Mouse (Mus musculus): Measurements from ENCODE around the gene Usf2. TPM values are rescaled to one million over a fixed set of nuclear protein-coding genes. Genes with fewer than 3 reads are reported as not detected.
"Not testable (repeated sequence)": the region's sequence is repeated elsewhere in the genome, so short reads cannot be mapped to it uniquely, and the experiment has no call there.

The Usf2 gene
- total RNA-seq, 1 experiment from 2014 or later, result 138 TPM

- ATAC-seq (replicated peaks; ENCODE audit: low read depth, poor library complexity, severe bottlenecking), result no peak
Measured at GRCm38 (mm10) chr7:30958866-30959487, 2.4 kb upstream of the Usf2 start.

GRCm38 (mm10) chr7:30958109-30958865, 1.7 kb upstream of the Usf2 start:
- ATAC-seq (replicated peaks; ENCODE audit: low read depth, poor library complexity, severe bottlenecking), result no peak

DNA sequence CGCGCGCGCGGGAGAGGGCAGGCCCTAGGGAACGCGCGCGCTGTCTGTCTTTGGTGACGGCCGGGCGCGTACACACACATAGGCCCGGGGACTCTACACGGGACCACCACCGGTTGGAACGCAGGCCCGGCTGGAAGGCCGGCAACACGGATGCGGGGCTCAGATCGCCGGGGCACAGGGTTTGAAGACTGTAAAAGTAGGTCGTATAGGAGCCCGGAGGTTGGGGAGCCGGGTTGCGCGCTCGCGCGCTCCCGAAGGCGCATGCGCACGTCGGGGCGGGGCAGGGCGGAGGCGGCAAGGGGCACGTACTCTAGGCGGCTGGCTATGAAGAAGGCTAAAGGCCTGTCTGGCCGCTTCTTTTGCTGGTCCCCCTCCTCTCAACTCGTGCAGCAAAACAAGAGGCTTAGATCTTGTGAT, 772 bp upstream of the Usf2 start:
- ATAC-seq (replicated peaks; ENCODE audit: low read depth, poor library complexity, severe bottlenecking), result peak; percentile 50

GRCm38 (mm10) chr7:30956357-30956751, 249 bp downstream of the Usf2 start:
- no peak for ATAC-seq (replicated peaks; ENCODE audit: low read depth, poor library complexity, severe bottlenecking)

DNA sequence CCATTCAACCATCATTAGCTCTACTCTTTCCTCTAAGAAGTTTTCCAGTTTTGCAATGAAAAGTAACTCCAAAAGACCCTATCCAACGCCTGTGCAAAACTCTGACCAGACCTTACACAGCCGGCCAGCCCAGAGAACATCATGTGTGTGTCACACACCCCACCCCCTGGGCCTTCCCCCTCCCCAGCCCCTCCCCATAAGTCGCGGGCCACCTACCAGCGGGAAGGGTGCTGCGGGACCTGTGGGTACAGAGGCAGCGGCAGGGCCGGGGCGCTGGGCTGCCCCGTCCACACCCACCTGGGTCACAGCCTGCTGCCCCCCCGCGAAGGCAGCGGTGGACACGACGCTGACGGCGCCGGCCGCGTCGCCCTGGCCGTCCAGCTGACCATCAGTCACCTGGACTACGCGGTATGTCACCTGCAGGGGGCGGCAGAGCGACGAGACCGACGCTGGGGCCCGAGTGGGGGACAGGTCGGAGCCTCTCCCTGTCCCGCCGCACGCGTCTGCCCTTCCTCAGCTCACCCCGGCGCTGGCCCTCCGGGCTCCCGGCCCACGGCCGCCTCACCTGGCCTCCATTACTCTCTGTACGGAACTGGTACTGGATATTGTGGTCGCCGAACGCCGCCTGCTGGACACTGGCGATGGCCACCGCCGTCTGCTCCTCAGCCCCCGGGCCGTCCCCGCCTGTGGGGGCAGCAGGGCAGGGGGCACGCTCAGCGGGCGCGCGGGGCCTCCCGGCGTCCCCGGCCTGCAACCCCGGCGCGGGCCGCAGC, 833 bp downstream of the Usf2 start:
- peak; percentile 51 for ATAC-seq (replicated peaks; ENCODE audit: low read depth, poor library complexity, severe bottlenecking)

DNA sequence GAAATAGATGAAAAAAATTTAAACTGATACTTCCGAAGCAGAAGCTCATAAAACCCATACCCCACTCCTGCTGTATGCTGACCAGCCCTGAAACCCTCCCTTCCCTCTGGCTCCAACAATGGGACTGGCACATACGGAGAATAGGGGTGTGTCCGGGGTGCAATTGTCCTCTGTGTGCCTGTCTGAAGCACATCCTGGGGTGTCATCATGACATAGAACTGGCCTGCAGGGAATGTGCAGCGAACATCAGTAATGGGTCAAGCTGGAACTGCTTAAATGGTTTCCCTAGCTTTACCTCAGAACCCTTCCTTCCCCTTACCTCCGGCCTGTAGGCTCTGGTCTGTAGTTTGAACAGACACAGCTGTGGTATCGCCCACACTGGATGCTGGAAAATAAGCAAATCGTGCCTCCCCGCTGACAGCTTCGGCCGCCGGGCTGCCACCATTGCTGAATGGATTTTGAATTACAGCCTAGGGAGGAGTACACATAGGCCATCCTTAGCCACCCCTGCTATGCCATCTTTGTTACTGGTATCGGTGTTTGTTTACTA, 1.6 kb downstream of the Usf2 start:
- ATAC-seq (replicated peaks; ENCODE audit: low read depth, poor library complexity, severe bottlenecking), result no peak

GRCm38 (mm10) chr7:30954036-30954435, 2.6 kb downstream of the Usf2 start:
- ATAC-seq (replicated peaks; ENCODE audit: low read depth, poor library complexity, severe bottlenecking), result no peak

GRCm38 (mm10) chr7:30953459-30953858, 3.1 kb downstream of the Usf2 start:
- ATAC-seq (replicated peaks; ENCODE audit: low read depth, poor library complexity, severe bottlenecking), result peak; percentile 35

DNA sequence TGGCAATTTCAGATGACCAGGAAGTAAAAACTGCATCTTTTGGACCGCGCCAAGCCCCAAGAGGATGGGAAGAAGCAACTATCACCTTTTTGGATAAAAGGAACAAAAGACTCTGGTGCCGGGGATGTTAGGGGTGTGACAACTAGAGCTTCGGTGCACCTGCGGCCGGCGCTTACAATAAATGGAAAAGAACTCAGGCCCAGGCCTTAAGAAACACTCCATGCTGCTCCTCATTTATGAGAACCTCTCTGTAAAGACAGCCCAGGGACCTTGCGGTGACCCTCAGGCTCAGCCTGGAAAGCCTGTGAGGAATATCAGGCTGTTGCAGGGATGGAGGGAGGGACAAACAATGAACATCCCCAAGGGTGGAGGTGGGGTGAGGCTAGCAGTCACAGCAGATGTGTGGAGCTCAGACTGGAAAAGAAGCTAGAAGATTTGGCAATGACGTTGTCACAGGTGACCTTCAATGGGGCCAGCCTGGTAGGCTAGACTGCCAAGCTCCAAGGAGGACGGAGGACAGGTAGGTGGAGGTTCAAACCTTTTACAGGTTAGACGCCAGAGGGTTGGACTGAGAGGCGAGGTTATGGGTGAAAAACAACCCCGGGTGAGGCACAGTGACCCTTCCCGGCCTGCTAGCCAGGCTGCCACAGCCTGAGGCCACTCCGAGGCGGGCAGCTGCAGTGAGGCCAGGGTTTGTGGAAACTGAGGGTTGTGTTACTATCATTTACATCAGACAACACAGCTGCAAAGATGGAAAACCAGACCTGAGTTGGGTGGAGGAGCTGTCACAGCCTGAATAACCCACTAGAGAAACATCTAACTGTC, 4.0 kb downstream of the Usf2 start:
- no peak for ATAC-seq (replicated peaks; ENCODE audit: low read depth, poor library complexity, severe bottlenecking)

- ATAC-seq (replicated peaks; ENCODE audit: low read depth, poor library complexity, severe bottlenecking), result not testable (repeated sequence)
Measured at GRCm38 (mm10) chr7:30949902-30950301, 6.7 kb downstream of the Usf2 start.

DNA sequence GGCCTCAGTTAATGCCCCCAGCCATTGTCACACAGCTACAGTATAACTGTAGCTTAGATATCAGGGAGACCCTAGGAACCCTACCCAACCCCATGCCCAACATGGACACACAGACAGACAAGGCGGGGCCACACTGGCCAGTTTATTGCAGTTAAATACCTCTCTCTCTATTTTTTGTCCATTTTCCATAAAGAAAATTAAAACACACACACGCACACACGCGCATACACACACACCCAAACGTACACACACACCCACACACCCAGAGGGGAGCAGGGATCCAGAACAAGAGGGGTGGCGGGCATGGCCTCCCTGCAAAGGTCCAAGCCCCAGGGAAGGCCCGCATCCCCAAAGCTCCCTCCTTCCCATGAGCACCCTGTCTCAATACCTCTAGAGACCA, 10.7 kb downstream of the Usf2 start:
- ATAC-seq (replicated peaks; ENCODE audit: low read depth, poor library complexity, severe bottlenecking), result no peak

DNA sequence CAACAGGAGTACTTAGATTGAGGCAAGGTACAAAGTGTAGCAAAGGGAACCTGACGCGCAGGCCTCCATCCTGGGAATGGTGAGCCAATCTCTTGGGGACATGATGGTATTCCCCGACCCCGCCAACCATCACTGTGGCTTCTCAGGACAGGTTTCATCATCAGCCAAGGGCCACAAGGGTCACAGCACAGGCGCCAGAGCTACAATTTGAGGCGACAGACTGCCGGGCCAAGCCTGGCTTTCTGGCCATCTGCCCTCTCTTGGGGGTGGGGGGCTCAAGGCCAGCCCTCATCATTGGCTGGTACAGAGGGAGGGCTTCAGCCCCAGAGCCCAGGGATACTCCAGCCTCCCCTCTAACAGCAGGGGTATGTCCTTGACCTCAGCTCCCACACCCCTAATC, 11.1 kb downstream of the Usf2 start:
- ATAC-seq (replicated peaks; ENCODE audit: low read depth, poor library complexity, severe bottlenecking), result not testable (repeated sequence)

DNA sequence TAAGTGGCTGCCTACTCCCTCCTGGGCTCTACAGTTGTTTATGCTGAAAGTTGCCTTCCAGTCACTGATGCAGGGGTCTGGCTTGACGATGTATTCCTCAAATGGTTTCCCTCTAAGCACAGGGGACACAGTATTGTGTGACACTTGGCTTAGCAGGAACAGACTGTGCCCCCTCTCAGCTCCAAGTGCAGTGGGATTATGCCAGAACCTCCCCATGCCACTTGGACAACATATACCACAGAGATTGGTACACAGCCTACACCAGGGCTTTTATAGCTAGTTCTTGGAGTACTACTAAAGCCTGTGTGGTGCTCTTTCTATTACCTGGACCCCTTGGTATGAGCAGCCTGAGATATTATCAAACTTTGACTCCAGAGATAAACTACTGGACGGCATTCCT, 11.9 kb downstream of the Usf2 start:
- not testable (repeated sequence) for ATAC-seq (replicated peaks; ENCODE audit: low read depth, poor library complexity, severe bottlenecking)

DNA sequence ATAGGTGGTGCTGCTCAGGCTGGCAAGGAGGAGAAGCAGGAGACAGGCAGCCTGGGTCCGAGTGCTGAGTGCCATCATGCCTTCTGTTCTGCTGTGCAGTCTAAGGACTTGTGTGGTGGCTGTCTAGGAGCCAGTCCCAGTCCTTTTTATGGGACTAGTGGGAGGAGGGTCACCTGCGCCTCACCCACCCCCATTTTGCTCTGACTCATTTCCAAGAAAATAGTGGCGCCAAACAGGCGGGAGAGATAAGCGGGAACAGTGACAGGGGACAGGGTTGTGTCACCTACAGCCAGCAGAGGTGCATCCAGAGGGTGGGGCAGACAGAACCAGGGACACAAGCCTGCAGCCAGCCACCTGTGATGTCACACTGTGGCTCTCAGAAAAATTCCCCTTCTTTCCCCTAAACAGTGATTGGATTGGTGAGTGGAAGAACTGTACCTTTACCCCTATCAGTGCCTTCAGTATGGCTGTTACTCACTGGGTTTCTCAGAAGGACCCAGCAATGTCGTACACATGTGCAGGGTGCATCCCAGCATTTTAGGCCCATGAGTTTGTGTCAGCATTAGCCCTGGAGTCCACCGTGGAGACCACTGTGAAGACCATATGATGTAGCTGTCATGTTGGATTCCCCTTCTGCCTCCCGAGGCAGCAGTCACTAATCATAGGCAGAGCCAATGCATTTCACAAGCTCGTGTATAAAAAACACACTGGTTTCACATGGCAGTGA, 12.5 kb downstream of the Usf2 start, which contains the start of gene Hamp:
TSS of gene Hamp (minus strand) at position 124 of the 727 bp plus-strand sequence.
- ATAC-seq (replicated peaks; ENCODE audit: low read depth, poor library complexity, severe bottlenecking), result no peak

DNA sequence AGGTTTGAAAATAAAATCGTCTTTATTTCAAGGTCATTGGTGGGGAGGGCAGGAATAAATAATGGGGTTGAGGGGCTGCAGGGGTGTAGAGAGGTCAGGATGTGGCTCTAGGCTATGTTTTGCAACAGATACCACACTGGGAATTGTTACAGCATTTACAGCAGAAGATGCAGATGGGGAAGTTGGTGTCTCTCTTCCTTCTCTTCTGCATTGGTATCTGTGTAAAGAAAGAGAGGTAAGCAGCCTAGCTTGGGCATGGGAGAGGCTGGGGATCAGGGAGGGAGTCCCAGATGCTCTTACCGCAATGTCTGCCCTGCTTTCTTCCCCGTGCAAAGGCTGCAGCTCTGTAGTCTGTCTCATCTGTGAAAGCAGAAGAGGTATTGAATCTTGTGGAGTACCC, 14.2 kb downstream of the Usf2 start:
- ATAC-seq (replicated peaks; ENCODE audit: low read depth, poor library complexity, severe bottlenecking), result peak; percentile 75

GRCm38 (mm10) chr7:30940070-30940469, 16.5 kb downstream of the Usf2 start:
- ATAC-seq (replicated peaks; ENCODE audit: low read depth, poor library complexity, severe bottlenecking), result not testable (repeated sequence)

GRCm38 (mm10) chr7:30935422-30936099, 21.0 kb downstream of the Usf2 start:
- ATAC-seq (replicated peaks; ENCODE audit: low read depth, poor library complexity, severe bottlenecking), result 0 out of 2 replicates have a peak, but pooled peaks have one; percentile 47

- ATAC-seq (replicated peaks; ENCODE audit: low read depth, poor library complexity, severe bottlenecking), result not testable (repeated sequence)
Measured at GRCm38 (mm10) chr7:30924581-30924980, 32.0 kb downstream of the Usf2 start, which contains the start of gene Hamp2. Gene Hamp2 (minus strand): TSS chr7:30924681.

Data from common myeloid progenitor, adult 5-6 weeks (primary cell).